Mouse (Mus musculus) bone marrow macrophage, adult 2 months (primary cell): Measurements from ENCODE around the gene C2cd2. TPM values are rescaled to one million over a fixed set of nuclear protein-coding genes. Genes with fewer than 3 reads are reported as not detected.
"Not testable (repeated sequence)": the region's sequence is repeated elsewhere in the genome, so short reads cannot be mapped to it uniquely, and the experiment has no call there.

ENCODE experiments used
- H3K27ac ChIP-seq: 2 replicates; pipeline ENCODE4 v1.5.1; 2012; ENCODE audit warnings: low read depth, low read length; ENCODE audit not compliant: insufficient read depth
- H3K4me1 ChIP-seq: 2 replicates; pipeline ENCODE4 v1.6.1; 2012; ENCODE audit warnings: low read length; ENCODE audit not compliant: control insufficient read depth, insufficient read depth
- H3K4me3 ChIP-seq: 2 replicates; pipeline ENCODE4 v1.5.1; 2012; ENCODE audit warnings: mild to moderate bottlenecking, low read length, moderate library complexity; ENCODE audit not compliant: insufficient read depth
- CTCF ChIP-seq: IDR thresholded peaks from 2 replicates; pipeline ENCODE4 v1.5.1; 2012; ENCODE audit warnings: low read depth, mild to moderate bottlenecking, low read length, moderate library complexity
- POLR2A ChIP-seq: IDR thresholded peaks from 2 replicates; pipeline ENCODE4 v1.6.1; 2012; ENCODE audit warnings: mild to moderate bottlenecking, low read depth, low read length, borderline replicate concordance
- polyA plus RNA-seq: library from polyadenylated mRNA; stranded (reverse); fragments of >200 nt; gene quantifications from 2 replicates; pipeline ENCODE4 v1.2.4, GENCODE M21; 2012; ENCODE audit not compliant: missing spikeins, insufficient read depth, insufficient read length

Gene C2cd2
- 12.3 and 13.4 TPM in 2 replicates for polyA plus RNA-seq

- peak within 1 kb of the TSS; percentile 84 for H3K4me3 ChIP-seq
- peaks cover 11% of the 10 kb centered on the region for H3K4me1 ChIP-seq
- H3K27ac ChIP-seq = peak within 1 kb of the TSS; percentile 81
- TF ChIP-seq POLR2A = no peak
- TF ChIP-seq CTCF = no peak
Measured at GRCm38 (mm10) chr16:97962151-97962948, at the start of gene C2cd2, which contains the start of gene Zbtb21. Gene C2cd2, minus strand, starts transcription at chr16:97962598. Gene Zbtb21, minus strand, starts transcription at chr16:97962622.

- Histone ChIP-seq H3K4me3 (peak overlapping the region; percentile 67), H3K4me1 (peaks cover 13% of the 10 kb centered on the region), H3K27ac (peak overlapping the region; percentile 41)
Measured at GRCm38 (mm10) chr16:97997383-97997731, 35.0 kb upstream of the C2cd2 start.

- Histone ChIP-seq H3K4me1 (peaks cover 16% of the 10 kb centered on the region), H3K27ac (peak within 1 kb of the TSS; percentile 95), H3K4me3 (peak within 1 kb of the TSS; percentile 67)
- no peak for TF ChIP-seq CTCF
- TF ChIP-seq POLR2A = no peak
Measured at GRCm38 (mm10) chr16:97996616-97997382, 34.4 kb upstream of the C2cd2 start, which contains the start of gene B230307C23Rik. Gene B230307C23Rik, plus strand, starts transcription at chr16:97997315.

- Histone ChIP-seq H3K4me3 (peak overlapping the region; percentile 67), H3K27ac (peak overlapping the region; percentile 95), H3K4me1 (peaks cover 16% of the 10 kb centered on the region)
- TF ChIP-seq CTCF (no peak), POLR2A (no peak)
Measured at GRCm38 (mm10) chr16:97995849-97996615, 33.6 kb upstream of the C2cd2 start.

- H3K27ac ChIP-seq, H3K4me3 ChIP-seq: not testable (repeated sequence)
- peaks cover 16% of the 10 kb centered on the region for H3K4me1 ChIP-seq
Measured at GRCm38 (mm10) chr16:97992477-97992876, 30.1 kb upstream of the C2cd2 start.

GRCm38 (mm10) chr16:97991517-97991916 lies 29.1 kb upstream of the C2cd2 start:
- TF ChIP-seq POLR2A = no peak
- TF ChIP-seq CTCF = no peak
- Histone ChIP-seq H3K4me1 (peaks cover 16% of the 10 kb centered on the region), H3K4me3 (no peak overlapping the region), H3K27ac (no peak overlapping the region)

- Histone ChIP-seq H3K4me1 (no peaks in the 10 kb centered on the region), H3K4me3 (no peak overlapping the region), H3K27ac (no peak overlapping the region)
- no peak for TF ChIP-seq CTCF
- TF ChIP-seq POLR2A = no peak
Measured at GRCm38 (mm10) chr16:97984589-97984988, 22.2 kb upstream of the C2cd2 start.

- Histone ChIP-seq H3K4me3 (no peak overlapping the region), H3K27ac (no peak overlapping the region)
Measured at GRCm38 (mm10) chr16:97981362-97981761, 19.0 kb upstream of the C2cd2 start.

GRCm38 (mm10) chr16:97977722-97978121 lies 15.3 kb upstream of the C2cd2 start:
- H3K4me1 ChIP-seq = no peaks in the 10 kb centered on the region; the same call in 1 of the 2 replicates
- TF ChIP-seq CTCF (no peak), POLR2A (no peak)
- no peak overlapping the region for H3K27ac ChIP-seq
- H3K4me3 ChIP-seq = no peak overlapping the region

More at GRCm38 (mm10) chr16:97981362-97981761, 19.0 kb upstream of the C2cd2 start:
- no peaks in the 10 kb centered on the region; the same call in 1 of the 2 replicates for H3K4me1 ChIP-seq
- TF ChIP-seq POLR2A (no peak), CTCF (no peak)
